Mouse (Mus musculus): Measurements from ENCODE around the gene Astn2. TPM values are rescaled to one million over a fixed set of nuclear protein-coding genes. Genes with fewer than 3 reads are reported as not detected.

Gene Astn2
- polyA plus RNA-seq, 1 experiment, result 1.1 TPM

DNA sequence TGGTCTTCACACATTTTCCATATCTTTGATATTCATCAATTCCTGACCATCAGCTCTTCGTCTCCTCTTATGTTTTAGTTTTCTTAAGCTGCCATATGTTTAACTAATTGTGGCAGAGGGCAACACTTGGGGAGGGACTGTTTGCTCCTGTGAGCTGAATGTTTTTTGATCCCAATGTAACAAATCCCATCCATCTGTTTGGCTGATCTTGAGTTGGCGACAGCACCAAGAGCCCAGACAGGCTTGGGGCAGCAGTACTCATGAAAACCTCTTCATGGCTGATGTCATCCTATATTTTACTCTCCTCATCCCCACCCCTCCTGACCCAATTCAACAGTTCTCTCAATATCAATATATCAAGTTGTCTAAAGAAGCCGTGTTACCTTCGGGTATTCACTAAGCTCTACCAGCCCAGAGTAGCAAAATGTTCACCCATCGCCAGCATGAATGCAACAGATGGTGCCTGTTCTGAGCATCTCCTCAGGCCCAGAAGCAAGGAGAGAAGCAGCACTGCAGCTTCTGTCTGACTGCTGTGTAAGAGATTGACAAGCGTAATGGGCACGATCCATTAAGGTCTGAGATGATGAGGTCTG, 281.5 kb downstream of the Astn2 start:
- no peak overlapping the region for H3K27ac ChIP-seq (ENCODE audit: control insufficient read depth, insufficient read depth, low read depth, low read length, poor library complexity)
- 80% methylated on average over 7 of the region's 7 CpGs for WGBS
- TF ChIP-seq POLR2A (IDR thresholded peaks at IDR 0.05; ENCODE audit: borderline replicate concordance, control insufficient read depth, low read depth, low read length) (no peak), CTCF (IDR thresholded peaks at IDR 0.05; ENCODE audit: control insufficient read depth, insufficient read depth, low read length) (no peak)
- no peak overlapping the region for H3K4me3 ChIP-seq (replicated peaks; ENCODE audit: control insufficient read depth, low read depth, low read length)
- no peaks in the 10 kb centered on the region for H3K4me1 ChIP-seq (ENCODE audit: control insufficient read depth, insufficient read depth, low read length)

DNA sequence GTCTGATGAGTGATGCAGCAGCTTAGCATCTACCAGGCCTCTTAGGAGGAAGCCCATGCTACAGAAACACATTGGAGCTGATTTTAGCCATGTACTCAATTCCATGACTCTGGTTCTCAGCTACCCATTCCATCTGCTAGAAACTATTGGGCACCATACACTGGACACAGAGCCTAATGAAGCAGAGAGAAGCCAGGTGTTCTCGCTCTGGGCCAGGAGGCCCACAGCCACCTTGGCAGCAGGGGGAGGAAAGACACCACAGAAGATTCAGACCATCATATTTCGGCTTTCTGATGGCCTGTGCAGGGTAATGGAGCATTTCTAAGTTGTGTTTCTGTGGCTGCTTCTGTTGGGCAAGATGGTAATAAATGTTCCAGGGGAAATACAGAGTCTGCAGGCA, 290.2 kb downstream of the Astn2 start:
- Histone ChIP-seq H3K27ac (ENCODE audit: control insufficient read depth, insufficient read depth, low read depth, low read length, poor library complexity) (no peak overlapping the region), H3K4me3 (replicated peaks; ENCODE audit: control insufficient read depth, low read depth, low read length) (no peak overlapping the region), H3K4me1 (ENCODE audit: control insufficient read depth, insufficient read depth, low read length) (no peaks in the 10 kb centered on the region)
- WGBS, result 50% methylated on average over 2 of the region's 2 CpGs
- TF ChIP-seq POLR2A (IDR thresholded peaks at IDR 0.05; ENCODE audit: borderline replicate concordance, control insufficient read depth, low read depth, low read length) (no peak), CTCF (IDR thresholded peaks at IDR 0.05; ENCODE audit: control insufficient read depth, insufficient read depth, low read length) (no peak)

DNA sequence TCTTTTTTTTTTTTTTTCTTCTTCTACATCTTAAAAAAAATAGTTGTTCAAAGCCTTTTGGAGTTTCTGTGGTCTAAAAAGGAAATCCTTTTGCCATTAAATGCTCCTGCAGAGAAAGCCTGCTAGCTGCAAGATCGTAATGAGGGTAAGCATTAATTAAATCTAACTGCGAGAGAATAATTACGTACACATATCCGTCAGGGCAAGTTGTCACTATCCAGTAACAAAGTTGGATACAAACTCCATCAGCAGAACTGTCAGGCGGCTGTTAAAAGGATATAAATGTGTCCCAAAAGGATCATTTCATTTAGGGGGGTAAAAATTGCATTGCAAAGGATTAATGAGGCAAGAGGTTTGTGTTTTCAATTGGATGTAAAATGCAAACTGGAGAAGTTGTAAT, 302.4 kb downstream of the Astn2 start:
- Histone ChIP-seq H3K4me3 (replicated peaks; ENCODE audit: control insufficient read depth, low read depth, low read length) (no peak overlapping the region), H3K4me1 (ENCODE audit: control insufficient read depth, insufficient read depth, low read length) (no peaks in the 10 kb centered on the region), H3K27ac (ENCODE audit: control insufficient read depth, insufficient read depth, low read depth, low read length, poor library complexity) (no peak overlapping the region)
- 26% methylated on average over 5 of the region's 5 CpGs for WGBS
- TF ChIP-seq POLR2A (IDR thresholded peaks at IDR 0.05; ENCODE audit: borderline replicate concordance, control insufficient read depth, low read depth, low read length) (no peak), CTCF (IDR thresholded peaks at IDR 0.05; ENCODE audit: control insufficient read depth, insufficient read depth, low read length) (no peak)

DNA sequence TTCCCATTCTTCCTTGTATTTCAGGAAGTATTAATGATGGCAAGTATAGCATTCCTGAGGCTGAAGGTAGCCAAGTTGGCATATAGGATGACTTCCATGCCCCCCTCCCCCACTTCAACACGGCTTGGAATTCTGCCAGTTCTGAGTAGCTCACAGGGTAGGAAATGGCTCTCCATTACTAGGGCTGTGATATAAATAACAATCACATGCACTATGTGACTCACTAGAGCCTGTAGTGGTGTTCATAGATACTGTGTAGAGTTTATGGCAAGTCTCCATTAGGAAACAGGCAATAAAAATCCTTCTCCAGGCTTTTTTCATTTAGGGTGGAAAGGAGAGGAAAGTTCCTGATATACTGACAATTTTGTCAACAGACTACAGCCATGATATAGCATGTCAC, 306.8 kb downstream of the Astn2 start:
- 80% methylated on average over 1 of the region's 1 CpGs for WGBS
- TF ChIP-seq CTCF (IDR thresholded peaks at IDR 0.05; ENCODE audit: control insufficient read depth, insufficient read depth, low read length), result no peak
- no peak for TF ChIP-seq POLR2A (IDR thresholded peaks at IDR 0.05; ENCODE audit: borderline replicate concordance, control insufficient read depth, low read depth, low read length)
- Histone ChIP-seq H3K27ac (ENCODE audit: control insufficient read depth, insufficient read depth, low read depth, low read length, poor library complexity) (no peak overlapping the region), H3K4me1 (ENCODE audit: control insufficient read depth, insufficient read depth, low read length) (no peaks in the 10 kb centered on the region), H3K4me3 (replicated peaks; ENCODE audit: control insufficient read depth, low read depth, low read length) (no peak overlapping the region)

DNA sequence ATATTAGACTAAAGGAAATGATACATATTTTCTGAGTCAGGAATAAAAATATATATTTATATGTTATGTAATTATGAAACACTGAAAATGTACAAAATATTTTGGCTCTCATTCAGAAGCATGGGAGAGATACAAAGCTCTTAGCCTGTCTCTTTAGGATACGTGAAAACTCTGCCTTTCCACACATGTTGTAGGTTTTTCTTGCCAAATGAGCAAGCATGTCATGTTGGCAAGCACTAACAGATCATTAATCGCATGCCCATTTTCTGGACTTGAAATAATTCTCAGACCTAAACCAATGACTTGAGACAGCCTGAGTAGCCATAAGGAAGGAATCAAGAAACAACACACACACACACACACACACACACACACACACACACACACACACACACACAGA, 308.3 kb downstream of the Astn2 start:
- Histone ChIP-seq H3K4me1 (ENCODE audit: control insufficient read depth, insufficient read depth, low read length) (no peaks in the 10 kb centered on the region), H3K4me3 (replicated peaks; ENCODE audit: control insufficient read depth, low read depth, low read length) (no peak overlapping the region), H3K27ac (ENCODE audit: control insufficient read depth, insufficient read depth, low read depth, low read length, poor library complexity) (no peak overlapping the region)
- TF ChIP-seq POLR2A (IDR thresholded peaks at IDR 0.05; ENCODE audit: borderline replicate concordance, control insufficient read depth, low read depth, low read length) (no peak), CTCF (IDR thresholded peaks at IDR 0.05; ENCODE audit: control insufficient read depth, insufficient read depth, low read length) (no peak)
- WGBS, result 76% methylated on average over 2 of the region's 2 CpGs

DNA sequence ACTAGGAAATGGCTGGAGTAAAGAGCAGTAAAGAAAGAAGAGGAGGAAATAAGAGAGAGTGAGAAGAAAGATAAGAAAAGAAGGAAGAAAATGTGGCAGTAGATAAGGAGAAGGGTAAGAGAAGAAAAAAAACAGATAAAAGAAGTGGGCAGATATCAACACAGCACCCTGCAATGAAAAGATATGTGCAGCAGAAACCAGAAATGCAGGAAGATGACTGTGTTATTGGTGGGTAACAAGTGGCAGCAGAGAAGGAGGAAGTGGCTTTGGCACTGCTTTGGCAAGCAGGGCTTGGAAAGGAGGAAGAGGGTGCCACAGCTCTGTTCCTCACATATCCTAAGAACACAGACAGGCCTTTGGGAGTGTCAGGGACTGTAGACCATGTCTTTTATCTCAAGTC, 347.2 kb downstream of the Astn2 start:
- no peak for TF ChIP-seq POLR2A (IDR thresholded peaks at IDR 0.05; ENCODE audit: borderline replicate concordance, control insufficient read depth, low read depth, low read length)
- no peak for TF ChIP-seq CTCF (IDR thresholded peaks at IDR 0.05; ENCODE audit: control insufficient read depth, insufficient read depth, low read length)

DNA sequence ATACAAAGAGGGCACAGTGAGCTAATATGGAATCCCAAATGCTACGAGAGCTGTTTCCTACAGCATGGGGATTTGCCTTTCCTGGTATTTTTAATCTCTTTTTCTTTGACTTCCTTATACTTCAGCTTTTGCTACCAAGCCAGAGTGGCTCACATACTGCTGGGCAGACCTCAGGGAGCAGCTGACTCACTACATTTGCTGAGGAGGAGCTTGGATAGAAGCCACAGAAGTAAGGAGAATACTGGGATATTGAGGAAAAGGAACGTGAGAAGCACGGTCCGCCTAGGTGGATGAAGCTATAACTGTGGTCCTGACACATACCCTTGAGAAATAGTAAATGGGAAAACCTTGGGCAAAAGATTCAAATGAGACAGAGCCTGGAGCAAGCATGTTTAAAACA, 348.7 kb downstream of the Astn2 start:
- H3K4me3 ChIP-seq (replicated peaks; ENCODE audit: control insufficient read depth, low read depth, low read length), result no peak overlapping the region
- TF ChIP-seq CTCF (IDR thresholded peaks at IDR 0.05; ENCODE audit: control insufficient read depth, insufficient read depth, low read length) (no peak), POLR2A (IDR thresholded peaks at IDR 0.05; ENCODE audit: borderline replicate concordance, control insufficient read depth, low read depth, low read length) (no peak)
- no peak overlapping the region for H3K27ac ChIP-seq (ENCODE audit: control insufficient read depth, insufficient read depth, low read depth, low read length, poor library complexity)
- WGBS, result 82% methylated on average over 4 of the region's 4 CpGs
- H3K4me1 ChIP-seq (ENCODE audit: control insufficient read depth, insufficient read depth, low read length), result no peaks in the 10 kb centered on the region

More for the DNA sequence above, 347.2 kb downstream of the Astn2 start:
- H3K27ac ChIP-seq (ENCODE audit: control insufficient read depth, insufficient read depth, low read depth, low read length, poor library complexity), result no peak overlapping the region
- H3K4me3 ChIP-seq (replicated peaks; ENCODE audit: control insufficient read depth, low read depth, low read length), result no peak overlapping the region
- no peaks in the 10 kb centered on the region for H3K4me1 ChIP-seq (ENCODE audit: control insufficient read depth, insufficient read depth, low read length)

DNA sequence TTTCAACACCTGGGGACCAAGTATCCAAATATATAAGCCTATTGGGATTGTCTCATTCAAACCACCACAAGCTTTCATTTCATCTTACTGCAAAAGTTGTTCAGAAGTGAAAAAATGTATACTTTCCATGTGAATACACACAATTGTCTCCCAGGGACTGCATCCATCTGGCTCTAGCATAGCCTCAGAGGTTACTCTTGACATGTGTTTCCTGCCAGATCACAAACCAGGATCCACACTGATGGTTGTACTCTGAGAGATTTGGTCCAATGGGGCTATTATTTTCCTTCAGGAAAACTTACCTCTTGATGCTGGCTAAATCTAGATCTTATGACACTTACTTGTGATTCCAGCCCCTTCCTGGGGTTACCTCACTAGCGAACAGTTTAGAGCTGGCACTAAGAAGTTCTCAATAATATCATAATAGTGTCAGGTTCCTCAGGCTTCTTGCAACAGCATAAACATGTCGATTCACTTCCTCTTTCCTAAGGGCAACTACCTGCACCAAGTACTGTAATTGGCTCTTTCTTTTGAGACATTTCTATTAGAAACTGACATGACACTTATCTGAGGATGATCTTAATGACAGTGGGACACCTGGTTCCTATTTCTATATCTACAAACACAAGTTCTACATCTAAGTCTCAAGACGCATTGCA, 361.3 kb downstream of the Astn2 start:
- 17% methylated on average over 3 of the region's 3 CpGs for WGBS
- no peak overlapping the region for H3K27ac ChIP-seq (ENCODE audit: control insufficient read depth, insufficient read depth, low read depth, low read length, poor library complexity)

More for the DNA sequence above, 361.3 kb downstream of the Astn2 start:
- no peak for TF ChIP-seq POLR2A (IDR thresholded peaks at IDR 0.05; ENCODE audit: borderline replicate concordance, control insufficient read depth, low read depth, low read length)
- no peak for TF ChIP-seq CTCF (IDR thresholded peaks at IDR 0.05; ENCODE audit: control insufficient read depth, insufficient read depth, low read length)
- no peak overlapping the region for H3K4me3 ChIP-seq (replicated peaks; ENCODE audit: control insufficient read depth, low read depth, low read length)
- H3K4me1 ChIP-seq (ENCODE audit: control insufficient read depth, insufficient read depth, low read length), result no peaks in the 10 kb centered on the region

Data from bone marrow, adult 2 months (tissue).